Mouse (Mus musculus) hindbrain, embryonic 16.5 days (tissue): Measurements from ENCODE around the gene Spata2l. TPM values are rescaled to one million over a fixed set of nuclear protein-coding genes. Genes with fewer than 3 reads are reported as not detected.

ENCODE experiments used
- ATAC-seq: fragments of 200-750 bp; cut with Nextera tagmentation; 2 replicates; pipeline ENCODE4 v1.8.0; 2017; ENCODE audit warnings: moderate TSS enrichment, moderate library complexity
- H3K27ac ChIP-seq: fragments of 300-500 bp; sonication (generic); 2 replicates; pipeline ENCODE4 v1.5.1; 2014; ENCODE audit warnings: low read depth, mild to moderate bottlenecking, control low read depth, low read length, moderate library complexity
- H3K27me3 ChIP-seq: fragments of 300-500 bp; sonication (generic); replicated peaks from 2 replicates; pipeline ENCODE4 v1.6.1; 2014; ENCODE audit warnings: low read length; ENCODE audit not compliant: control insufficient read depth, insufficient read depth
- H3K36me3 ChIP-seq: fragments of 300-500 bp; sonication (generic); 2 replicates; pipeline ENCODE4 v1.6.1; 2014; ENCODE audit warnings: mild to moderate bottlenecking, low read length, moderate library complexity, mixed read lengths; ENCODE audit not compliant: control insufficient read depth, insufficient read depth
- H3K4me1 ChIP-seq: fragments of 300-500 bp; sonication (generic); 2 replicates; pipeline ENCODE4 v1.6.1; 2014; ENCODE audit warnings: low read depth, low read length; ENCODE audit not compliant: control insufficient read depth, insufficient read depth
- H3K4me2 ChIP-seq: fragments of 300-500 bp; sonication (generic); 2 replicates; pipeline ENCODE4 v1.6.1; 2014; ENCODE audit warnings: mild to moderate bottlenecking, low read length, control low read depth, moderate library complexity
- H3K4me3 ChIP-seq: fragments of 300-500 bp; sonication (generic); 2 replicates; pipeline ENCODE4 v1.5.1; 2014; ENCODE audit warnings: mild to moderate bottlenecking, low read length, control low read depth, moderate library complexity
- H3K9ac ChIP-seq: fragments of 300-500 bp; sonication (generic); 2 replicates; pipeline ENCODE4 v1.6.1; 2014; ENCODE audit warnings: low read depth, mild to moderate bottlenecking, control low read depth, low read length, moderate library complexity
- H3K9me3 ChIP-seq: fragments of 300-500 bp; sonication (generic); 2 replicates; pipeline ENCODE4 v1.6.1; 2014; ENCODE audit warnings: mild to moderate bottlenecking, low read length, moderate library complexity; ENCODE audit not compliant: control insufficient read depth
- WGBS: fragments of 180-500 bp; shearing (Covaris S2); extraction: QIAGEN DNeasy Blood & Tissue Kit; methylation state at CpG from one replicate; pipeline ENCODE4 v1.1.7; 2014; 5-methylcytosine and 5-hydroxymethylcytosine counted together
- polyA plus RNA-seq: library from polyadenylated mRNA; unstranded; fragments of >200 nt; fragmentation: Nextera tagmentation; extraction: Ambion mirVana; gene quantifications from 2 replicates; pipeline ENCODE4 v1.2.1, GENCODE M21; 2015

Gene Spata2l
- polyA plus RNA-seq, 1 experiment from 2014 or later, result 13.8 TPM

GRCm38 (mm10) chr8:123252925-123253324, 16.9 kb upstream of the Spata2l start:
- Histone ChIP-seq H3K9me3 (no peaks in the 10 kb centered on the region), H3K4me1 (peaks cover 28% of the 10 kb centered on the region), H3K27ac (peak overlapping the region; percentile 92; the same call in 1 of the 2 replicates), H3K36me3 (peaks cover 35% of the 10 kb centered on the region), H3K27me3 (no peaks in the 10 kb centered on the region), H3K9ac (peak overlapping the region; percentile 99), H3K4me2 (peak overlapping the region; percentile 72), H3K4me3 (peak overlapping the region; percentile 98)
- no peak for ATAC-seq
- 66% methylated on average over 4 of the region's 4 CpGs for WGBS

- Histone ChIP-seq H3K27ac (no peak overlapping the region), H3K36me3 (peaks cover 41% of the 10 kb centered on the region), H3K27me3 (no peaks in the 10 kb centered on the region), H3K4me3 (no peak overlapping the region), H3K9me3 (no peaks in the 10 kb centered on the region), H3K4me2 (no peak overlapping the region), H3K4me1 (peaks cover 21% of the 10 kb centered on the region), H3K9ac (no peak overlapping the region)
- WGBS, result 95% methylated on average over 5 of the region's 5 CpGs
- no peak for ATAC-seq
Measured at GRCm38 (mm10) chr8:123250940-123251339, 14.9 kb upstream of the Spata2l start.

- H3K4me3 ChIP-seq, result no peak overlapping the region
- H3K27me3 ChIP-seq, result no peaks in the 10 kb centered on the region
- H3K9ac ChIP-seq, result no peak overlapping the region
- WGBS, result 93% methylated on average over 8 of the region's 8 CpGs
- ATAC-seq, result no peak
- H3K4me1 ChIP-seq, result peaks cover 10% of the 10 kb centered on the region
- H3K9me3 ChIP-seq, result no peaks in the 10 kb centered on the region
- peaks cover 62% of the 10 kb centered on the region for H3K36me3 ChIP-seq
- H3K4me2 ChIP-seq, result no peak overlapping the region
- no peak overlapping the region for H3K27ac ChIP-seq
Measured at GRCm38 (mm10) chr8:123248596-123248995, 12.6 kb upstream of the Spata2l start.

GRCm38 (mm10) chr8:123247748-123248147, 11.7 kb upstream of the Spata2l start:
- Histone ChIP-seq H3K27ac (no peak overlapping the region), H3K4me3 (no peak overlapping the region), H3K27me3 (no peaks in the 10 kb centered on the region), H3K4me2 (no peak overlapping the region), H3K4me1 (peaks cover 4% of the 10 kb centered on the region), H3K9ac (no peak overlapping the region), H3K36me3 (peaks cover 64% of the 10 kb centered on the region), H3K9me3 (no peaks in the 10 kb centered on the region)
- WGBS, result 100% methylated on average over 6 of the region's 6 CpGs
- no peak for ATAC-seq

GRCm38 (mm10) chr8:123245543-123245942, 9.5 kb upstream of the Spata2l start:
- no peak for ATAC-seq
- H3K4me1 ChIP-seq, result no peaks in the 10 kb centered on the region
- H3K27me3 ChIP-seq, result no peaks in the 10 kb centered on the region
- no peak overlapping the region for H3K4me3 ChIP-seq
- no peaks in the 10 kb centered on the region for H3K9me3 ChIP-seq
- H3K4me2 ChIP-seq, result no peak overlapping the region
- peaks cover 56% of the 10 kb centered on the region for H3K36me3 ChIP-seq
- WGBS, result 92% methylated on average over 12 of the region's 12 CpGs
- no peak overlapping the region for H3K27ac ChIP-seq
- H3K9ac ChIP-seq, result no peak overlapping the region

- Histone ChIP-seq H3K4me2 (no peak overlapping the region), H3K9ac (no peak overlapping the region), H3K9me3 (no peaks in the 10 kb centered on the region), H3K4me1 (no peaks in the 10 kb centered on the region), H3K4me3 (no peak overlapping the region), H3K27ac (no peak overlapping the region), H3K27me3 (no peaks in the 10 kb centered on the region), H3K36me3 (peaks cover 52% of the 10 kb centered on the region)
- 96% methylated on average over 4 of the region's 4 CpGs for WGBS
- no peak for ATAC-seq
Measured at GRCm38 (mm10) chr8:123244382-123244781, 8.3 kb upstream of the Spata2l start.

GRCm38 (mm10) chr8:123243053-123243452, 7.0 kb upstream of the Spata2l start:
- no peak overlapping the region for H3K27ac ChIP-seq
- no peak overlapping the region for H3K4me2 ChIP-seq
- H3K27me3 ChIP-seq, result no peaks in the 10 kb centered on the region
- H3K9me3 ChIP-seq, result no peaks in the 10 kb centered on the region
- no peak overlapping the region for H3K4me3 ChIP-seq
- no peak overlapping the region for H3K9ac ChIP-seq
- H3K36me3 ChIP-seq, result peaks cover 43% of the 10 kb centered on the region
- ATAC-seq, result no peak
- H3K4me1 ChIP-seq, result no peaks in the 10 kb centered on the region
- WGBS, result 68% methylated on average over 11 of the region's 11 CpGs

- Histone ChIP-seq H3K27me3 (no peaks in the 10 kb centered on the region), H3K36me3 (peaks cover 36% of the 10 kb centered on the region), H3K4me2 (no peak overlapping the region), H3K9me3 (no peaks in the 10 kb centered on the region), H3K27ac (no peak overlapping the region), H3K9ac (no peak overlapping the region), H3K4me3 (no peak overlapping the region), H3K4me1 (no peaks in the 10 kb centered on the region)
- no peak for ATAC-seq
- WGBS, result 86% methylated on average over 7 of the region's 7 CpGs
Measured at GRCm38 (mm10) chr8:123242107-123242923, 6.3 kb upstream of the Spata2l start.

GRCm38 (mm10) chr8:123239398-123239797, 3.4 kb upstream of the Spata2l start:
- no peak overlapping the region for H3K4me3 ChIP-seq
- H3K9me3 ChIP-seq, result no peaks in the 10 kb centered on the region
- peaks cover 15% of the 10 kb centered on the region for H3K4me1 ChIP-seq
- no peak for ATAC-seq
- peaks cover 13% of the 10 kb centered on the region for H3K36me3 ChIP-seq
- H3K27ac ChIP-seq, result no peak overlapping the region
- no peak overlapping the region for H3K9ac ChIP-seq
- 80% methylated on average over 10 of the region's 10 CpGs for WGBS
- no peaks in the 10 kb centered on the region for H3K27me3 ChIP-seq
- no peak overlapping the region for H3K4me2 ChIP-seq
